Mouse (Mus musculus): ENCODE data around the gene Cntnap3.

DNA sequence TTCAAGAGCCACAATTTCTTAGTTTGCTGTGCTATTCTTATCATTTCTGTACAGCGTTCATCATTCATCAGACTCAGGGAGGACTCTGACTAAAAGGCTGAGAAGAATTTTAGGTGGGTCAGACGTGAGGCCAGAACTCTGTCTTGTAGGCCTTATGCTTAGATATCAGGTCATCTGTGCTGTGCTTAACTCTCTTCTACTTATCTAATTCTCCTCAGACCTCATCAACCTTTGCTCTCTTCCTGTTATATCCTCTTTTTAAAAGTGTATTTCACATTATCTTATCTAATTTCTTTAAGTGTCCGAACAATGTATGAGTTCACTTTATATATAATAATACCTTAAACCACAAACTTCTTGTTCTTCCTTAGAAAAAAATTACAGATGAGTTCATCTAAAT lies 38.4 kb downstream of the Cntnap3 start:
- TF ChIP-seq CHD2 (IDR thresholded peaks at IDR 0.05; ENCODE audit: low read length): no peak
- TF ChIP-seq MYB (IDR thresholded peaks at IDR 0.05; ENCODE audit: low read depth, low read length): no peak
- TF ChIP-seq CTCF (IDR thresholded peaks at IDR 0.05 in 2 of 3, conservative IDR thresholded peaks at IDR 0.05 in 1 of 3; ENCODE audit: control insufficient read depth in 1 of 3, insufficient read depth in 1 of 3, low read depth in 2 of 3, low read length in 3 of 3, poor library complexity in 1 of 3, severe bottlenecking in 1 of 3): no peak
- TF ChIP-seq POLR2AphosphoS2 (IDR thresholded peaks at IDR 0.05; ENCODE audit: low read length): no peak
- no peak for TF ChIP-seq MEF2A (IDR thresholded peaks at IDR 0.05; ENCODE audit: extremely low read depth, insufficient replicate concordance, low read depth, low read length, poor library complexity, severe bottlenecking)
- TF ChIP-seq POLR2A (IDR thresholded peaks at IDR 0.05; ENCODE audit: control insufficient read depth in 1 of 2, insufficient read depth in 1 of 2, low read depth in 1 of 2, low read length in 2 of 2, poor library complexity in 1 of 2): no peak
- TF ChIP-seq CHD1 (IDR thresholded peaks at IDR 0.05; ENCODE audit: low read depth, low read length): no peak
- peak; percentile 51 to 53; a peak in 3 of 4 replicates for TF ChIP-seq EP300 (IDR thresholded peaks at IDR 0.05; ENCODE audit: low read depth in 1 of 2, low read length in 2 of 2)
- TF ChIP-seq USF1 (IDR thresholded peaks at IDR 0.05; ENCODE audit: low read depth, low read length): no peak

All from MEL (cell line).